Mouse (Mus musculus): ENCODE measurements around the gene Ick. TPM values are rescaled to one million over a fixed set of nuclear protein-coding genes. Genes with fewer than 3 reads are reported as not detected.

Gene Ick
- total and polyA plus RNA-seq, 3 experiments, result 7.8 to 14.0 (median 12.5) TPM

DNA sequence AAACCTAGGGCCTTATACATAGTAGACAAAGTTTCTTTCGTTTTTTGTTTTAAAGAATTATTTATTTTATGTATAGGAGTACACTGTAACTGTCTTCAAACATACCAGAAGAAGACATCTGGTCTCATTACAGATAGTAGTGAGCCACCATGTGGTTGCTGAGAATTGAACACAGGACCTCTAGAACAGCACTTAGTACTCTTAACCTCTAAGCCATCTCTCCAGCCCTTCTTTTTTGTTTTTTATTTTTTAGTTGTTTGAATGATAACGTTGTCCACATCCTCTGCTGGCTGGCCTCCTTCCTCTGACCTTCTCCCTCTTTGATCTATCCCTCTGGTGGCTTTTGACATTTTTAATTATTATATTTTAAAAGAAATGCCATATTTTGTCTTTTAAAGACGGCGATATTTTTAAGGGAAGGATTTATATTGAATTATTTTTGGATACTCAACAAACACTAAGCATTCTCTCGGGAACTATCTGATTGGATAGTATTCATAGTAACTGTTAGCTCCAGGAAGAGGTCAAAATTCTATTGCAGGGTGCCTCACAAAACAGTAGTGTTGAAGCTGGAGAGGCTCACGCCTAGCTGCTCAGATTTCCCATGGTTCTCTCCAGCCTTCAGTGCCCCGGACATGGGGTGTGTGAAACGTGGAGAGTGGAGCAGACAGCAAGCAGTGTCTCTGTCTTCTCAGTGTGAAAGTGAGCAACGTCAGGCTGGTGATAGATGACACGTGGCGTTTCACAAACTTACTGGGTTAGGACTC, 45.4 kb downstream of the Ick start:
- DNase-seq, result no peak
- WGBS, result 44% methylated on average over 11 of the region's 11 CpGs
- intact Hi-C loops (cut with DNase I), result loop anchor here (1.0 kb wide), 1 partner anchor 41 kb away; no protein-coding TSS in a partner anchor
- Histone ChIP-seq H3K27me3 (ENCODE audit: control insufficient read depth, insufficient read depth, low read length) (no peaks in the 10 kb centered on the region), H3K79me2 (replicated peaks; ENCODE audit: control insufficient read depth, insufficient read depth, low read length) (no peaks in the 10 kb centered on the region), H3K36me3 (ENCODE audit: control insufficient read depth, insufficient read depth, low read length) (peaks cover 6% of the 10 kb centered on the region; the same call in 1 of the 2 replicates), H3K4me3 (no peak overlapping the region), H3K4me1 (ENCODE audit: control insufficient read depth, insufficient read depth, low read length) (no peaks in the 10 kb centered on the region), H3K27ac (peak overlapping the region; percentile 47), H3K9ac (ENCODE audit: low read depth, low read length) (no peak overlapping the region)
- TF ChIP-seq POLR2A (IDR thresholded peaks at IDR 0.05; ENCODE audit: insufficient read depth, low read depth, low read length), result 0 out of 2 replicates have a peak, but pooled peaks have one; percentile 31
- no peak for TF ChIP-seq EP300 (IDR thresholded peaks at IDR 0.05; ENCODE audit: insufficient read depth, low read depth, low read length)
- peak; percentile 58 for TF ChIP-seq CTCF (IDR thresholded peaks at IDR 0.05)

GRCm38 (mm10) chr9:78157221-78157620, 48.2 kb downstream of the Ick start:
- 91% methylated on average over 1 of the region's 1 CpGs for WGBS
- peaks cover 6% of the 10 kb centered on the region; the same call in 1 of the 2 replicates for H3K36me3 ChIP-seq (ENCODE audit: control insufficient read depth, insufficient read depth, low read length)

DNA sequence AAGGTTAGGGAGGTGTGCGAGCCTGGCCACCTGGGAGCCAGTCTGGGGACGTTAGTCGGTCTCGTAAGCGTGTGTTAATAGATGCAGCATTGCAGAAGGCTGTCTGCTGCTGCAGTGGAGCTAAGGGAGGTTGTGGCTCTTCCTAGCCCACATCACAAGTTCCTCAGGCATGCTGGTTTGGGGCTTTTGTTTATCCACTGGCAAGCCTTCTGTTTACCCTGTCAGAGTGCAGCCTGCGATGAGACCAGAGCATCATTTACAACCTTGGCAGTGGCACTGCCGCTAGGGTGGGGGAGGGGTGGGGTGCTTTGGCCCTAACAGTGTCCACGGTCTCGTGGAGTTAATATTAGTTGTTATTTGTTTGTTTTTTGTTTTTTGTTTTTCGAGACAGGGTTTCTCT, 54.3 kb downstream of the Ick start:
- H3K27ac ChIP-seq, result no peak overlapping the region
- no peaks in the 10 kb centered on the region for H3K79me2 ChIP-seq (replicated peaks; ENCODE audit: control insufficient read depth, insufficient read depth, low read length)
- H3K4me3 ChIP-seq, result no peak overlapping the region
- no peak for TF ChIP-seq CTCF (IDR thresholded peaks at IDR 0.05)
- no peak for TF ChIP-seq EP300 (IDR thresholded peaks at IDR 0.05; ENCODE audit: insufficient read depth, low read depth, low read length)
- TF ChIP-seq POLR2A (IDR thresholded peaks at IDR 0.05; ENCODE audit: insufficient read depth, low read depth, low read length), result no peak
- H3K4me1 ChIP-seq (ENCODE audit: control insufficient read depth, insufficient read depth, low read length), result no peaks in the 10 kb centered on the region; the same call in 1 of the 2 replicates
- DNase-seq, result no peak
- H3K9ac ChIP-seq (ENCODE audit: low read depth, low read length), result no peak overlapping the region
- H3K36me3 ChIP-seq (ENCODE audit: control insufficient read depth, insufficient read depth, low read length), result peaks cover 3% of the 10 kb centered on the region; the same call in 1 of the 2 replicates
- no peaks in the 10 kb centered on the region for H3K27me3 ChIP-seq (ENCODE audit: control insufficient read depth, insufficient read depth, low read length)
- intact Hi-C loops (cut with DNase I), result no loop called here
- WGBS, result 89% methylated on average over 10 of the region's 10 CpGs

More at GRCm38 (mm10) chr9:78157221-78157620, 48.2 kb downstream of the Ick start:
- Histone ChIP-seq H3K27me3 (ENCODE audit: control insufficient read depth, insufficient read depth, low read length) (no peaks in the 10 kb centered on the region), H3K27ac (no peak overlapping the region), H3K4me3 (no peak overlapping the region), H3K9ac (ENCODE audit: low read depth, low read length) (no peak overlapping the region), H3K79me2 (replicated peaks; ENCODE audit: control insufficient read depth, insufficient read depth, low read length) (no peaks in the 10 kb centered on the region), H3K4me1 (ENCODE audit: control insufficient read depth, insufficient read depth, low read length) (no peaks in the 10 kb centered on the region)
- intact Hi-C loops (cut with DNase I), result no loop called here
- DNase-seq, result no peak
- TF ChIP-seq POLR2A (IDR thresholded peaks at IDR 0.05; ENCODE audit: insufficient read depth, low read depth, low read length), result no peak
- no peak for TF ChIP-seq CTCF (IDR thresholded peaks at IDR 0.05)
- no peak for TF ChIP-seq EP300 (IDR thresholded peaks at IDR 0.05; ENCODE audit: insufficient read depth, low read depth, low read length)

DNA sequence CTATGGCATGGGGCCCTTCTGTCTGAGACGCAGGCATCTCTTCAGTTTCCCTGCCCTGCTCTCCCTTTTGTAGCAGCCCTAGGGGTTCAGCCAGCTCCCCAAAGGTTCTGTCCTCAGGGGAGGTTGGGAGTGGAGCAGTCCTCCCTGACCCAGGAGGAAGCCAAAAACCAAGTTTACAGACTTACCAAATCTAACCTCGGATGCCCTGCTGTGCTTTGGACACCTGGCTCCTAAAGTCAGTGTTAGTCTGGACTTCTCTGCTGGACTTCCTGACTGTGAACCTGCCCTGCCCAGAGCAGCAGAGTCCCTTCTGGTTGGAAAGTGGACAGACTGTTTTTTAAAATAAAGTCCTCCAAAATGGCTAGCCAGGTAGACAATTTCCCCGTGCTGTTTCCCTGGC, 55.7 kb downstream of the Ick start:
- Histone ChIP-seq H3K36me3 (ENCODE audit: control insufficient read depth, insufficient read depth, low read length) (peaks cover 3% of the 10 kb centered on the region; the same call in 1 of the 2 replicates), H3K27me3 (ENCODE audit: control insufficient read depth, insufficient read depth, low read length) (no peaks in the 10 kb centered on the region), H3K4me3 (no peak overlapping the region), H3K27ac (no peak overlapping the region), H3K9ac (ENCODE audit: low read depth, low read length) (no peak overlapping the region), H3K79me2 (replicated peaks; ENCODE audit: control insufficient read depth, insufficient read depth, low read length) (no peaks in the 10 kb centered on the region), H3K4me1 (ENCODE audit: control insufficient read depth, insufficient read depth, low read length) (no peaks in the 10 kb centered on the region; the same call in 1 of the 2 replicates)
- no peak for DNase-seq
- TF ChIP-seq EP300 (IDR thresholded peaks at IDR 0.05; ENCODE audit: insufficient read depth, low read depth, low read length) (no peak), POLR2A (IDR thresholded peaks at IDR 0.05; ENCODE audit: insufficient read depth, low read depth, low read length) (no peak)
- 91% methylated on average over 3 of the region's 3 CpGs for WGBS
- intact Hi-C loops (cut with DNase I), result no loop called here

- H3K27me3 ChIP-seq (ENCODE audit: control insufficient read depth, insufficient read depth, low read length), result no peaks in the 10 kb centered on the region
- H3K9ac ChIP-seq (ENCODE audit: low read depth, low read length), result no peak overlapping the region
- 95% methylated on average over 6 of the region's 6 CpGs for WGBS
- H3K79me2 ChIP-seq (replicated peaks; ENCODE audit: control insufficient read depth, insufficient read depth, low read length), result no peaks in the 10 kb centered on the region
- H3K27ac ChIP-seq, result no peak overlapping the region
- no peaks in the 10 kb centered on the region; the same call in 1 of the 2 replicates for H3K4me1 ChIP-seq (ENCODE audit: control insufficient read depth, insufficient read depth, low read length)
- intact Hi-C loops (cut with DNase I), result no loop called here
- H3K36me3 ChIP-seq (ENCODE audit: control insufficient read depth, insufficient read depth, low read length), result peaks cover 3% of the 10 kb centered on the region; the same call in 1 of the 2 replicates
- no peak for TF ChIP-seq POLR2A (IDR thresholded peaks at IDR 0.05; ENCODE audit: insufficient read depth, low read depth, low read length)
- no peak for TF ChIP-seq EP300 (IDR thresholded peaks at IDR 0.05; ENCODE audit: insufficient read depth, low read depth, low read length)
- TF ChIP-seq CTCF (IDR thresholded peaks at IDR 0.05), result no peak
- no peak overlapping the region for H3K4me3 ChIP-seq
- no peak for DNase-seq
These were observed 56.5 kb downstream of the Ick start for GRCm38 (mm10) chr9:78165454-78165853.
